Comparison of ENCODE assay signal across 8 mouse cellular contexts in genomic region chr12:85151002-85151774, GRCm38 (mm10). TPM values are rescaled to one million over a fixed set of nuclear protein-coding genes. Genes with fewer than 3 reads are reported as not detected.
DNase-seq lines count a peak whose midpoint lies in the region; ATAC-seq and TF ChIP-seq lines count a peak whose summit lies in the region.

Gene Rps6kl1, minus strand, starts transcription at chr12:85151264.

- H3K9ac ChIP-seq in heart, embryonic 11.5 days (ENCODE audit: low read depth, low read length), result no peak within 1 kb of the TSS

- H3K27me3 ChIP-seq in heart, embryonic 11.5 days (ENCODE audit: control insufficient read depth, insufficient read depth, low read length), result 0 out of 2 replicates have a peak, but pooled peaks cover 4% of the 10 kb centered on the region
- H3K27me3 ChIP-seq in thymus, adult 2 months (ENCODE audit: control insufficient read depth, insufficient read depth, low read length), result no peaks in the 10 kb centered on the region

- H3K4me1 ChIP-seq in heart, embryonic 11.5 days (ENCODE audit: control insufficient read depth, insufficient read depth, low read length), result peaks cover 13% of the 10 kb centered on the region
- peaks cover 31% of the 10 kb centered on the region for H3K4me1 ChIP-seq in thymus, adult 2 months (replicated peaks; ENCODE audit: control insufficient read depth, insufficient read depth, low read length)

- peak within 1 kb of the TSS; percentile 70 for H3K4me3 ChIP-seq in gastrocnemius, adult 2 months
- H3K4me3 ChIP-seq in heart, embryonic 11.5 days (ENCODE audit: low read depth, low read length), result peak within 1 kb of the TSS; percentile 21
- peak within 1 kb of the TSS; percentile 49 for H3K4me3 ChIP-seq in thymus, adult 2 months (ENCODE audit: control insufficient read depth, insufficient read depth, low read length)

- TF ChIP-seq POLR2A in thymus, adult 2 months (IDR thresholded peaks at IDR 0.05; ENCODE audit: control insufficient read depth, extremely low read depth, insufficient read depth, low read length, poor library complexity), result no peak

- peak within 1 kb of the TSS; percentile 61 for H3K4me2 ChIP-seq in heart, embryonic 11.5 days

- H3K9me3 ChIP-seq in heart, embryonic 11.5 days (replicated peaks; ENCODE audit: control insufficient read depth, low read length), result no peaks in the 10 kb centered on the region

- ATAC-seq in common myeloid progenitor, adult 5-6 weeks (replicated peaks; ENCODE audit: low read depth, poor library complexity, severe bottlenecking), result peak; percentile 63
- 0 out of 2 replicates have a peak, but pooled peaks have one; percentile 50 for ATAC-seq in heart, embryonic 11.5 days (replicated peaks; ENCODE audit: insufficient number of reproducible peaks, low FRiP score, low TSS enrichment)
- 0 out of 2 replicates have a peak, but pooled peaks have one; percentile 19 for ATAC-seq in monocyte, adult 5-6 weeks (replicated peaks; ENCODE audit: insufficient number of reproducible peaks, low FRiP score, low TSS enrichment, poor library complexity, severe bottlenecking)

- TF ChIP-seq CTCF in gastrocnemius, adult 2 months (IDR thresholded peaks at IDR 0.05), result no peak
- no peak for TF ChIP-seq CTCF in thymus, adult 2 months (IDR thresholded peaks at IDR 0.05; ENCODE audit: borderline replicate concordance, control insufficient read depth, extremely low read depth, insufficient read depth, low read length, poor library complexity)

- peak within 1 kb of the TSS; percentile 76 for H3K27ac ChIP-seq in gastrocnemius, adult 2 months
- no peak within 1 kb of the TSS for H3K27ac ChIP-seq in heart, embryonic 11.5 days (ENCODE audit: low read depth, low read length)
- no peak within 1 kb of the TSS for H3K27ac ChIP-seq in thymus, adult 2 months (ENCODE audit: control insufficient read depth, insufficient read depth, low read length)

- no peaks in the 10 kb centered on the region for H3K36me3 ChIP-seq in heart, embryonic 11.5 days (ENCODE audit: control insufficient read depth, insufficient read depth, low read length)
- no peaks in the 10 kb centered on the region for H3K36me3 ChIP-seq in thymus, adult 2 months (ENCODE audit: control insufficient read depth, insufficient read depth, low read length)

- DNase-seq in gastrocnemius, adult 2 months, result no peak
- DNase-seq in gastrocnemius, postnatal 36 days, result no peak
- DNase-seq in kidney, postnatal 10 days, result peak; percentile 66
- DNase-seq in liver, result peak; percentile 70
- peak; percentile 74 for DNase-seq in thymus, adult 2 months

- intact Hi-C loops in gastrocnemius, adult 2 months (cut with DNase I), result no loop called here
- intact Hi-C loops in gastrocnemius, postnatal 36 days (cut with DNase I), result no loop called here

- WGBS in heart, embryonic 11.5 days (ENCODE audit: insufficient replicate concordance), result 12% methylated on average over 28 of the region's 28 CpGs
- 22% methylated on average over 28 of the region's 28 CpGs for WGBS in thymus, adult 2 months

RNA-seq across cellular contexts. Expression of gene Rps6kl1, which starts in this region (rescaled TPM):
- total RNA-seq in gastrocnemius, adult 2 months (2021), result 1 to 10 TPM in 1 of 2 experiments, under 1 TPM in 1; 0.94 to 1.1 TPM
- 1 to 10 TPM in 1 of 2 experiments, under 1 TPM in 1; 0.64 to 1.1 TPM for total RNA-seq in gastrocnemius, postnatal 36 days (2021)
- total RNA-seq in common myeloid progenitor, adult 5-6 weeks (2017), result 0.15 TPM in 1 of 2 replicates, not detected in the other
- 0.94 and 1.3 TPM in 2 replicates for polyA plus RNA-seq in heart, embryonic 11.5 days (2014; fragmentation: Nextera tagmentation; extraction: Ambion mirVana)
- 0.19 TPM in 1 of 3 replicates, not detected in the others for total RNA-seq in monocyte, adult 5-6 weeks (2017)
- 3.7 and 11.4 TPM in 2 replicates for polyA plus RNA-seq in thymus, adult 2 months (2012; rRNA removed)

Comparison
In these comparisons a context has a peak if more than half of its experiments do, and no peak if none do; other contexts are left out.
1. Peak in ATAC-seq in common myeloid progenitor, adult 5-6 weeks; RNA of the gene not detected or under 1 TPM.
2. Peak in ATAC-seq in monocyte, adult 5-6 weeks; RNA of the gene not detected or under 1 TPM.
3. DNase-seq: peak in kidney, postnatal 10 days (single experiment), liver (single experiment) and thymus, adult 2 months (single experiment); none in gastrocnemius, adult 2 months (single experiment) and gastrocnemius, postnatal 36 days (0 of 2).
4. Peak in every context shown above with its lines, with median percentiles within 50 percentile points of each other: H3K4me3 ChIP-seq and ATAC-seq.